Mouse (Mus musculus): ENCODE results near the gene Rad51ap2. TPM values are rescaled to one million over a fixed set of nuclear protein-coding genes. Genes with fewer than 3 reads are reported as not detected.

The Rad51ap2 gene
- not detected in 2 replicates for polyA plus RNA-seq (2012; ENCODE audit: low replicate concordance)

DNA sequence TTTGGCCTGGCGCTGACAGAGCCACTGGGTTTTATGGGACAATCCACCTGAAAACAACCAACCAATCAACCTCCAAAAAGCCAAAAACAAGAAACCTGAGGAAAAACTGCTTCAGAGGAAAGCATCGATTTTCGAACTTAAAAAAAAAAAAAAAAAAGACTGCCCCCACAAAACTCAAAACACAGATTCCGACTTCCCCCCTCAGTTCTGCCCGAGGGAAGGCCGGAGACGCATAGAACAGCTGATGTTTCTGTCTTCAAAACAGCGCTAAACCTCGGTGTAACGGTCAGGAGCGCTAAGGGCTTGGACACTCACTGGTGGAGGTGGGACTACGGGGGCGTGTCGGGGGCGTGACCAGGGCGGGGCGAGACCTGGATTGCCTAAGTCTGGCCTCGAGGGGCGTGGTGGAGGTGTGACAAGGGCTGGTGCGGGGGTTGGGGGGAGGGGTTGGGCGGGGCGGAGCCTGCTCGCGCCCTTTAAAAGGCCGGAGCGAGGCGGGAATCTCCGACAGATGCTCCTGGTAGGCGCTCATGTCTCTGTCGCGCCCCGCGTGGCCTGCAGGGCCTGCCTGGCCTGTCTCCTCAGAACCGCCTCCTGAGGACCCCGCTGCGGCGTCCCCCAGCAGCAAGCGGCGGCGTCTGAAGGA, at the start of gene Rad51ap2:
Gene Rad51ap2 (plus strand): TSS at position 531 of the 646 bp plus-strand sequence.

DNA sequence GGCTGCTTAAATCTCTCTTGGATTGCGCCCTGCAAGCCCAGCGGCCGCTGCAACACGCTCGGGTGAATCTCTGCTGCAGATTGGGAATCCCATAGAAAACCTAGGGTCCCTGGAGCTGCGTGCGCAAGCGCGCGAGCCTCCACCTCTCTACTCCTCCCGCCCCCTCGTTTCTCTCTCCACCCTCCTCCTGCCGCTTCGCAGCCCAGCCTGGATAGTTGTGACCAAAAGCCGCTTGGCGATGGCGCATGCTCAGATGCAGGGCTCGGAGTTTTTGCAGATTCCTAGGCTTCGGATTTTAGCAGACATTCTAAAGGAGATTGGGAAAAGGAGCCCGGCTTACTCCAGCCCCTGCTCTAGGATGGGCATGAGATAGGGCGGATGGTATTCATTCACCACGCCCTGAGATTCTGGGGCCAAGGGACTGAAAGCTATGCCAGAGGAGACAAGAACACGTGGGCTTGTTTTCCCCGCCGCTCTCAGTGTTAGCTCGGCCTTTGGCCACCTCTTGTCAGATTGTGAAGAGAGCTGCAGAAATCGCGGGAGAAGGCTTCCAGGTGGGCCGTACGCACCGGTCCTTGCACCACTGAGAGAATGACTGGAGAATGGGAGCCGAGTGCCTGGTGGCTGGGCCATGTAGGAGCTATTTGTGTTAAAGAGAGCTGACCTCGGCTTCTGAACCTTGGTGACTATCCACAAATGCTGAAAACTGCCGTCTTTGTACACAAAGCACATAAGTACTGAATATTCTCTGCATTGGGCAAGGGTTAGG, 19.2 kb upstream of the Rad51ap2 start, which contains the start of gene Vsnl1:
Gene Vsnl1 (minus strand): TSS at position 117 of the 769 bp plus-strand sequence.

Other genes starting within 250 kb of the Rad51ap2 start
- 0.55 TPM in 1 of 2 replicates, not detected in the other for gene Msgn1, start 247.1 kb upstream of the Rad51ap2 start, polyA plus RNA-seq (2012; ENCODE audit: low replicate concordance)
- gene Gen1, start 190.3 kb upstream of the Rad51ap2 start, polyA plus RNA-seq (2012; ENCODE audit: low replicate concordance) = 0.35 and 1.8 TPM in 2 replicates
- 43.7 and 74.5 TPM in 2 replicates for gene Smc6, start 190.2 kb upstream of the Rad51ap2 start, polyA plus RNA-seq (2012; ENCODE audit: low replicate concordance)
- not detected in 2 replicates for gene Vsnl1, start 19.5 kb upstream of the Rad51ap2 start, polyA plus RNA-seq (2012; ENCODE audit: low replicate concordance)

Data from leukemia stem cell, adult 10-12 weeks (primary cell).